Mouse (Mus musculus) neural tube, embryonic 12.5 days (tissue): ENCODE measurements around the gene Fas. TPM values are rescaled to one million over a fixed set of nuclear protein-coding genes. Genes with fewer than 3 reads are reported as not detected.

Source experiments
- ATAC-seq: fragments of 200-750 bp; cut with Nextera tagmentation; 2 replicates; pipeline ENCODE4 v1.8.0; 2017; ENCODE audit warnings: low read depth, mild to moderate bottlenecking, moderate TSS enrichment, moderate library complexity; ENCODE audit not compliant: low FRiP score
- H3K27ac ChIP-seq: fragments of 300-500 bp; sonication (generic); 2 replicates; pipeline ENCODE4 v1.5.1; 2016
- H3K27me3 ChIP-seq: fragments of 300-500 bp; sonication (generic); replicated peaks from 2 replicates; pipeline ENCODE4 v1.6.1; 2016; ENCODE audit warnings: mild to moderate bottlenecking
- H3K36me3 ChIP-seq: fragments of 300-500 bp; sonication (generic); 2 replicates; pipeline ENCODE4 v1.6.1; 2016; ENCODE audit warnings: mild to moderate bottlenecking
- H3K4me1 ChIP-seq: fragments of 300-500 bp; sonication (generic); 2 replicates; pipeline ENCODE4 v1.6.1; 2016
- H3K4me2 ChIP-seq: fragments of 300-500 bp; sonication (generic); replicated peaks from 2 replicates; pipeline ENCODE4 v1.6.1; 2016; ENCODE audit warnings: mild to moderate bottlenecking
- H3K4me3 ChIP-seq: fragments of 300-500 bp; sonication (generic); 2 replicates; pipeline ENCODE4 v1.5.1; 2016
- H3K9ac ChIP-seq: fragments of 300-500 bp; sonication (generic); 2 replicates; pipeline ENCODE4 v1.6.1; 2016; ENCODE audit warnings: mild to moderate bottlenecking
- H3K9me3 ChIP-seq: fragments of 300-500 bp; sonication (generic); 2 replicates; pipeline ENCODE4 v1.6.1; 2016; ENCODE audit warnings: mild to moderate bottlenecking
- WGBS: fragments of 180-500 bp; shearing (Covaris S2); methylation state at CpG from one replicate; pipeline ENCODE4 v1.1.7; 2016; 5-methylcytosine and 5-hydroxymethylcytosine counted together
- polyA plus RNA-seq: library from polyadenylated mRNA; unstranded; fragments of >200 nt; fragmentation: Nextera tagmentation; extraction: Ambion mirVana; gene quantifications from 2 replicates; pipeline ENCODE4 v1.2.1, GENCODE M21; 2016

The Fas gene
- polyA plus RNA-seq, 1 experiment from 2014 or later, result 0.24 TPM

DNA sequence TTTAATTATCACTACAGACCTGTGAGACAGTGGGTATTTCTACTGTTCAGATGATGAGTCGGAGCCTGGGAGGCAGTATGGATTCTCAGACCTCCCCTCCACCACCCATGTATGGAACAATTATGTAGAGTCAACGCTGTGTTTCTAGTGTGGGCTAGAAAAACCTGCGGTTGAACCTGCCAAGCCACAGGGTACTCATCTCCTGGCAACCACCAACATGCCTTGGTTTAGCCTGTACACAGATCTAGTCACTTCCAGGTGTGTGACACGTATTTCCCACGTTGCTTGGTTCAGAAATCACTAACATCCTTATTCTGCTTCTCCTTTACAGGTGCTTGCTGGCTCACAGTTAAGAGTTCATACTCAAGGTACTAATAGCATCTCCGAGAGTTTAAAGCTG is 16.3 kb downstream of the Fas start:
- Histone ChIP-seq H3K9me3 (no peaks in the 10 kb centered on the region), H3K4me3 (no peak overlapping the region), H3K27me3 (no peaks in the 10 kb centered on the region), H3K36me3 (no peaks in the 10 kb centered on the region), H3K4me1 (no peaks in the 10 kb centered on the region), H3K9ac (no peak overlapping the region), H3K4me2 (no peak overlapping the region), H3K27ac (no peak overlapping the region)
- WGBS, result 85% methylated on average over 6 of the region's 6 CpGs
- ATAC-seq, result no peak

DNA sequence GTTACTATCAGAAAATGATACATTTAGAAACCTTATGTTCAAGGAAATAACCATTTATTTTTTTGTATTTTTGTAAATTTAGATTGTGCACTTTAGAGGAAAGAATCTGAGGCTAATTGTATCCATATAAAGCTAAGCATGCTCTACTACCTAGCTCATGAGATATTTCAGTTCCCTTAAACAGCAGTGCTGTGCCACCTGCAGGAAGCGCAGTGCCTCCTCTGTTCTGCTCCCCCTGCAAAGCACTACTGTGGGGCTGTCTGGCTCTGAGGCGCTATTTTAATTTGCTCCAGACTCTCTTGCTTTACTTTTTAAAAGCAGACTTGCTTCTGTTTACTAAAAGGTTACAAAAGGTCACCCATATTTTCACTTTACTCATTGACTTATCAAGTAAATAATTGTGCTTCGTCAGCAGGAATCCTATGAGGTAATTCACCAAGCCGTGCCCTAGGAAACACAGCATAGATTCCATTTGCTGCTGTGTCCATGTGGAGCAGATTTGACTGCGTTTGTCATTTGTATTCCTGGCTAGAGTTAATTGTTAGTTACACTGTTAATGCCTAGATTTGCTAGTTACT is 21.8 kb downstream of the Fas start:
- H3K4me1 ChIP-seq, result no peaks in the 10 kb centered on the region
- H3K4me3 ChIP-seq, result no peak overlapping the region
- H3K9ac ChIP-seq, result no peak overlapping the region
- no peaks in the 10 kb centered on the region for H3K27me3 ChIP-seq
- H3K9me3 ChIP-seq, result no peaks in the 10 kb centered on the region
- H3K4me2 ChIP-seq, result no peak overlapping the region
- H3K36me3 ChIP-seq, result no peaks in the 10 kb centered on the region
- H3K27ac ChIP-seq, result no peak overlapping the region
- WGBS, result 64% methylated on average over 5 of the region's 5 CpGs
- no peak for ATAC-seq

DNA sequence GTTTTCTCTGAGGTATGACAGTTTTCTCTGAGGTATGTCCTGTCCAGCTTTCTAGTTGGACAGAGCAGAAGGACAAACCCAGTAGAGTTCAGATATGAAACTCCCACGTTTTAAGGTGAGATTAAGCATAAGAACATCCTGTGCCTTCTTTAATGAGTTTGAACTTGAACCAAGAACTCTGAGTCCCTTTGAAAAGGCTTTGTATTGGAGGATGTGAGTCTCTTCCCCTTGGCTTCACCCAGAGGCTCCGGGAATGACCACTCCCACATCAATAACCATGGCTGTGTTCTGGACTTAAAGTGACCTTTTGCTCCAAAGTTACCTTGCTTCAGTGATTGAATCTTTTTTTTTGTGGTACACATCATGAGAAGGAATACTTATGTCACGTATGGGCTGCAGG is 37.6 kb downstream of the Fas start:
- Histone ChIP-seq H3K27me3 (no peaks in the 10 kb centered on the region), H3K36me3 (no peaks in the 10 kb centered on the region), H3K9me3 (no peaks in the 10 kb centered on the region), H3K9ac (no peak overlapping the region), H3K4me2 (no peak overlapping the region), H3K4me3 (no peak overlapping the region), H3K27ac (no peak overlapping the region), H3K4me1 (no peaks in the 10 kb centered on the region)
- no peak for ATAC-seq
- WGBS, result 62% methylated on average over 3 of the region's 3 CpGs

DNA sequence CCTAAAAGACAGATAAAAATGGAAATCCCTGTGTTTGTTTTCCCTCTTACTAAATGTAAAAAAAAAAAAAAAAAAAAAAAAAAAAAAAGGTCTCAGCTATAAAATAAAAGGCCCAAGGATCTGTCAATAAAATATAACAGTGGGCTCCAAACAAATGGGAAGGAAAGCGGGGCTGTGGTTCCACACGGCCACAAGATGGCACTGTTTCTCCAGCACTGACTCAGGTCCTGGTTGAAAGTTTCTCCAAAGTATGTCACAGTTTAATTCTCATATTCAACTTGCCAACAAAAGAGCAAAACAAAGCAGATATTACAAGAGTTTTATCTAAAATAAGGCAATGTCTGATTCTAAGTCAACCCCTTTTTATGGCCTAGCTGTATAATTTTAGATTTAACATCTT is 43.8 kb downstream of the Fas start:
- no peak overlapping the region for H3K4me3 ChIP-seq
- H3K4me2 ChIP-seq, result no peak overlapping the region
- H3K9ac ChIP-seq, result no peak overlapping the region
- no peaks in the 10 kb centered on the region for H3K4me1 ChIP-seq
- 0% methylated on average over 2 of the region's 2 CpGs for WGBS
- peak; percentile 76; the same call in 1 of the 2 replicates for ATAC-seq
- no peaks in the 10 kb centered on the region for H3K36me3 ChIP-seq
- no peak overlapping the region for H3K27ac ChIP-seq
- H3K27me3 ChIP-seq, result no peaks in the 10 kb centered on the region
- H3K9me3 ChIP-seq, result no peaks in the 10 kb centered on the region

DNA sequence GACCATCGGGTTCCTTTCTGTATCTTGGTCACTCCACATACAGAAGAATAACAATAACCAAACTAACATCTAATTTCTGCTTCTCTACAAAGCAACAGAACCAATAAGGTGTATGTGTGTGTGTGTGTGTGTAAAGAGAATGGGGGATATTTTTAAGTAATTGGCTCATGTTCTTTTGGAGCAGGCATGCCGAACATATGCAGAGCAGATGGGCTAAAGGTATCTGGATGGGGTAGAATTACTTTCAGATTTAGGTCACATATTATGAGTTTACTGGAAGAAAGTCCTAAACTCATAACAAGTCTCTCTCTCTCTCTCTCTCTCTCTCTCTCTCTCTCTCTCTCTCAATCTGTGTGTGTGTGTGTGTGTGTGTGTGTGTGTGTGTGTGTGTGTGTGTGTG is 54.2 kb downstream of the Fas start:
- Histone ChIP-seq H3K27ac (no peak overlapping the region), H3K4me3 (no peak overlapping the region), H3K36me3 (no peaks in the 10 kb centered on the region), H3K4me1 (no peaks in the 10 kb centered on the region), H3K9me3 (no peaks in the 10 kb centered on the region), H3K9ac (no peak overlapping the region), H3K27me3 (no peaks in the 10 kb centered on the region), H3K4me2 (no peak overlapping the region)
- 83% methylated on average over 2 of the region's 2 CpGs for WGBS
- ATAC-seq, result no peak

DNA sequence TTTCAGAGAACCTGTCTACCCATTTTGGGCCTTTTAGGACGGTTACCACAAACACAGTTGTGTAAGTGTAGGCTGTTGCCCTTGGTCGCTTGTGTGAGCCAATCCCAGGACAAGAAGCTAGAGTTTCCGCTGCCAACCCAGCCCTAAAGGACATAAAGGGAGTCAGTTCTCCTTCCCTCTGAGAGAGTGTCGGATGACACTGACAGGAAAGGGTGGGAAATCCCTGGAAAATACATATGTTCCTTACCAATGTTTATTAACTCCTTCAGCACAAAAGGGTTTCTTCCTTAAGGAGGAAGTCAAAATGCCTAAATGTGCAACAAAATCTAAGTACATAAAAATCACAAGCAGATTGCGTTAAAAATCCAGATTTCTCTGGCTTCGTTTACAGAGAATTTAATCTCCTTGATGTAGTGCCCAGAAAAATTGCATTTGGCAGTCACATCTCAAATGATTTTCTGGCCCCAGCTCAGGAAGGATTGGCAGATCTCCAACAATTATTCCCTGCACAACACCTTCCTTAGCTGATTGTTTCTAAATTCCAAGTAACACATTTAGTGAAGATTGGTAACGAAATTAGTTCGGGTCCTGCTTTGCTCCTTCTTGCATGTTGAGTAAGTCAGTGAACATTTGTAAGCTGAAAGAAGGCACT is 55.3 kb downstream of the Fas start:
- no peaks in the 10 kb centered on the region for H3K9me3 ChIP-seq
- no peaks in the 10 kb centered on the region for H3K36me3 ChIP-seq
- H3K9ac ChIP-seq, result no peak overlapping the region
- H3K27ac ChIP-seq, result no peak overlapping the region
- no peaks in the 10 kb centered on the region for H3K4me1 ChIP-seq
- H3K4me2 ChIP-seq, result no peak overlapping the region
- H3K4me3 ChIP-seq, result no peak overlapping the region
- H3K27me3 ChIP-seq, result no peaks in the 10 kb centered on the region
- WGBS, result 69% methylated on average over 8 of the region's 8 CpGs
- no peak for ATAC-seq

DNA sequence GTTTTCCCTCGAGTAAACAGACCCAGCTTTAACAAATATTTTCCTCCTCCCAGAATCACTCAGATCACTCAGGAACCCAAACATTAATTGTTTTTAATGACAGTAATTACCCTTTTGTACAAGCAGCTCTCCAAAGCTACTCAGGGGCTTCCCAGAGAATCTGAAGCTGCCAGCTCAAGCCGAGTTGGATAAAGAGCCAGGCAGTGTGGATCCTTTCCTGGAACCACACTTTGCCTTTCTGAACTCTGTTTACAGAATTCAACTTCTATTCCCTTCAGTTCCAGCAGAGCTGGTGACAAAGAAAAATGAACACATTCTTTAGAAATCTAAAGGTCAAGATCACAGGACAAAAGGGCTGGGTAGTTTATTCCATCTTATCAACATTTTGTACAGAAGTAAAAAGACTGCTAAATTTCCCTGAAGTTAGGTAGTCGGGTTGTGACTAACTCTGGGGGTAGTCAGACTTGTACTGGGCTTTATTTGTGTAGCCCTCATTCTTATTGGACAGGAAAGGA is 62.9 kb downstream of the Fas start:
- H3K27ac ChIP-seq, result no peak overlapping the region
- H3K4me2 ChIP-seq, result no peak overlapping the region
- WGBS, result 41% methylated on average over 3 of the region's 3 CpGs
- no peaks in the 10 kb centered on the region for H3K4me1 ChIP-seq
- H3K36me3 ChIP-seq, result no peaks in the 10 kb centered on the region
- no peak for ATAC-seq
- H3K9me3 ChIP-seq, result no peaks in the 10 kb centered on the region
- no peak overlapping the region for H3K4me3 ChIP-seq
- no peak overlapping the region for H3K9ac ChIP-seq
- no peaks in the 10 kb centered on the region for H3K27me3 ChIP-seq

DNA sequence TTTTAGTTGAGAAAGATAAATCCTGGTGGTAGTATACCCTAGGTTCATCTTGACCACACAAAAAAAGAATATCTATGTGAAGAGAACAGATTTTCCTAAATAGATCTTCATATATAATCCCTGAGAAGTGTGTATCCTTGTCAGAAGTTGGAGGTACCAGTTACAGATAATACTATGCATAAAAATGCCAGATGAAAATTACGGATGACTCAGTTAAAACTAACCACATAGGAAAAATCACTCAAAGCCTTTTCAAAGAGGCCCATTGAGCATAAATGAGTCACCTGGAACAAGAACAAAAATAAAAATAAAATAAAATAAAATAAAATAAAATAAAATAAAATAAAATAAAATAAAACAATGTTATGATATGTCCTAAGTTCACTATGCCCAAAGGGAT is 72.2 kb downstream of the Fas start:
- no peak overlapping the region for H3K27ac ChIP-seq
- H3K36me3 ChIP-seq, result no peaks in the 10 kb centered on the region
- peaks cover 4% of the 10 kb centered on the region for H3K9me3 ChIP-seq
- no peak overlapping the region for H3K9ac ChIP-seq
- H3K27me3 ChIP-seq, result no peaks in the 10 kb centered on the region
- H3K4me3 ChIP-seq, result no peak overlapping the region
- H3K4me1 ChIP-seq, result no peaks in the 10 kb centered on the region
- H3K4me2 ChIP-seq, result no peak overlapping the region
- no peak for ATAC-seq
- 96% methylated on average over 1 of the region's 1 CpGs for WGBS

DNA sequence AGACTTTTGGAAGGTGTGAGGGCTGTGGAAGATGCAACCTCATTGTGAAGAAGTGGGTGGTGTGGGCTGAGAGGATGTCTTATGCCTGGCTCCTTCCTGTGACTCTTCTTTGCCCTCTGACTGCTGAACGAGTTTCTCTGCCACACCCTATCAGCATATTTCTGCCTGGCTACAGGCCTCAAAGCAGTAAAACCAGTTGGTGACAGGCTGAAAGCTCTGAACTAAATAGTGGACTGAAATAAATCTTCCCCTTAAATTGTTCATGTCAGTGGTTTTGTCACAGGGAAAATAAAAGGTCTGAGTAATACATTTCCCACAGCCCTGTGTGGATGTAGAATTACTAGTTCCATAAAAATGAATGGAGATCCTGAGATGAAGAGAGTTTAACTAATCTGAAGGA is 79.1 kb downstream of the Fas start:
- Histone ChIP-seq H3K4me2 (no peak overlapping the region), H3K27ac (no peak overlapping the region), H3K9ac (no peak overlapping the region), H3K9me3 (no peaks in the 10 kb centered on the region), H3K36me3 (no peaks in the 10 kb centered on the region), H3K4me3 (no peak overlapping the region), H3K4me1 (peaks cover 5% of the 10 kb centered on the region; the same call in 1 of the 2 replicates), H3K27me3 (no peaks in the 10 kb centered on the region)
- ATAC-seq, result peak; percentile 33; the same call in 1 of the 2 replicates
- 3% methylated on average over 1 of the region's 1 CpGs for WGBS

DNA sequence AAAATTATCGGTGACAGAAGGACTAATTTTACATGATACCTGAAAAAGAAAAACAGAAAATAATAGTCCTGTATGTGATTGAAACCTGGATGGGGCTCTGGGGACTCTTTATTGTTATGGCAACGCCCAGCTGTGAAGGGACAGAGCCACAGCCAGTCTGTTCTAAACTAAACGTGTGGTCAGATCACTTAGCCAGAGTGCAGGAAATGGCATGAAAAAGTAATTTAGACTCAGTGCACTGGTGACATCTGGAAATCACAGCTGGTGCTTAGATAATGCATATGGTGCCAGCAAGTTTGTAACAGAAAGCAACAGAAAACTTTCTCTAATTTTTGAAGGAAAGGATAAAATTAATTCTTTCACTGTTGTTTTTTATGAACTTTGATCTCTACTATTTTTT is 79.9 kb downstream of the Fas start:
- Histone ChIP-seq H3K27ac (no peak overlapping the region), H3K4me2 (no peak overlapping the region), H3K36me3 (no peaks in the 10 kb centered on the region), H3K9me3 (no peaks in the 10 kb centered on the region), H3K27me3 (no peaks in the 10 kb centered on the region), H3K9ac (no peak overlapping the region), H3K4me1 (peaks cover 5% of the 10 kb centered on the region; the same call in 1 of the 2 replicates), H3K4me3 (no peak overlapping the region)
- 34% methylated on average over 3 of the region's 3 CpGs for WGBS
- no peak for ATAC-seq

Other genes starting within 250 kb of the Fas start
- gene Lipn, start 223.3 kb upstream of the Fas start, polyA plus RNA-seq, result not detected in 2 replicates
- not detected in 2 replicates for gene Lipm, start 189.7 kb upstream of the Fas start, polyA plus RNA-seq
- gene Ankrd22, start 124.6 kb upstream of the Fas start, polyA plus RNA-seq, result 0.19 and 0.20 TPM in 2 replicates
- 5.8 and 6.8 TPM in 2 replicates for gene Stambpl1, start 98.4 kb upstream of the Fas start, polyA plus RNA-seq
- gene Acta2, start 35.1 kb upstream of the Fas start, polyA plus RNA-seq, result 45.0 and 60.4 TPM in 2 replicates
- 1.6 and 2.1 TPM in 2 replicates for gene Ch25h, start 184.5 kb downstream of the Fas start, polyA plus RNA-seq
- gene Lipa, start 236.8 kb downstream of the Fas start, polyA plus RNA-seq, result 23.1 and 23.9 TPM in 2 replicates